Mouse (Mus musculus) brain, adult 2 months (tissue): Measurements from ENCODE around the gene Iqcn.

Experiments used
- DNase-seq: peaks from one replicate; pipeline ENCODE4 v3.0.0; 2011; ENCODE audit warnings: low read depth, low spot score

The Iqcn gene

DNA sequence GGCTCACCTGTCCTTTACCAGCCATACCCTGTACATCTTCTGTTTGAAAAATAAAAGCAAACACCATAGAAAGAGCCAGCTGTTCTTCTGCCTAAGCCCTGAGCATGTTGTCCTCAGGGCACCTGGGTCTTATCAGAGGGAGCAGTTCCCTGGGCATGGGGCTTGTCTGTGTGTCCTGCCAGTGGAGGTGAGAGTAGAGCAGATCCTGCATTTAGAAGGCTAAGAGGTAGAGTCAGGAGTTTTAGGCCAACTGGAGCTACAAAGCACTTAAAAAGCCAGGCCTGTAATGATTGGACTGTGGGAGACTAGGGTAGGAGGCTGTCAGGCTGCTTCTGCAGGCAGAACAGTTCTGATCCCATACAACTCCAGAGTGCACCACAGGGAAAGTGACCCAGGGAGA lies 24.6 kb upstream of the Iqcn start:
- DNase-seq: no peak

- DNase-seq: no peak
Measured at GRCm38 (mm10) chr8:70679404-70679803, 23.9 kb upstream of the Iqcn start.

GRCm38 (mm10) chr8:70680039-70680438 lies 23.2 kb upstream of the Iqcn start:
- no peak for DNase-seq

GRCm38 (mm10) chr8:70681410-70681809 lies 21.8 kb upstream of the Iqcn start:
- DNase-seq: no peak

GRCm38 (mm10) chr8:70682193-70682592 lies 21.1 kb upstream of the Iqcn start:
- DNase-seq: peak; percentile 84

GRCm38 (mm10) chr8:70682692-70683091 lies 20.6 kb upstream of the Iqcn start:
- no peak for DNase-seq

GRCm38 (mm10) chr8:70684291-70684690 lies 19.0 kb upstream of the Iqcn start:
- peak; percentile 96 for DNase-seq

- no peak for DNase-seq
Measured at GRCm38 (mm10) chr8:70687576-70687975, 15.7 kb upstream of the Iqcn start.

GRCm38 (mm10) chr8:70688136-70688535 lies 15.1 kb upstream of the Iqcn start:
- DNase-seq: no peak

- DNase-seq: no peak
Measured at GRCm38 (mm10) chr8:70689892-70690390, 13.3 kb upstream of the Iqcn start.

DNA sequence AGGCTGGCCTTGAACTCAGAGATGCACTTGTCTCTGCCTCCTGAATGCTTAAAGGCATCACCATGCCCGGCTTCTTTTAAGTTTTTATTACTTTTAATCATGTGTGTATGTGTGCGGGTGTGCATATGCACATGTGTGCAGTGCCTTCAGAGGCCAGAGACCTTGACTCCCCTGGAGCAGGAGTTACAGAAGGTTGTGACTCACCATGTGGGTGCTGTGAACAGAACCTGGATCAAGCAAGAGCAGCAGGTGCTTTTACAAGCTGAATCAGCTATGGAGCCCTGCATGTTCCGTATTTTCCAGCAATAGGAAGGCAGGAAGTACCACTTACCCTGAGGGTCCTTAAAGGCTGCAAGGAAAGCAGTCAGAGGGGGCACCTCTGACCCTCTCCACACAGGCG lies 12.0 kb upstream of the Iqcn start:
- no peak for DNase-seq

DNA sequence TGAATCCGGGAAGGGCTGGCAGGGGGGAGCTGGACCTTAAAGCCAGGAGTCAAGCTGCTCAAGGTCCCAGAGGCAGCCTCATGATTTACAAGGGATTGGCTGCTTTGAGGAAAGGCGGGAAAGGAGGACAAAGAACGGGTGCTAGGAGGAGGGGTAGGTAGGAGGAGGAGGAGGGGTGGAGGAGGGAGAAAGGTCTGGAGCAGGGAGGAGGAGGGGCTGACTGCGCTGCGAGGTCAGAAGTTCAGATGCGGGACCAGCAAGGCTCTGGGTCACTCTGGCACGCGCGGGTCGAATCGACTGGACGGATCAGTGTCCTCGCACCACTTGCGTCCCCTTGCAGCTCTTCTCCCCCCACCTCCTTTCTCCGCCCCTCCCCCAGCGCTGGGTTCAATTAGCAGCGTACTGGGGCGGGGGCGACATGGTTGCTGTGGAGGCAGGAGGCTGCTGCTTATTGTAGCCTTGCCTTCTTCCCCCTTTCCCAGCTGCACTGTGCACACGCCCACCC lies 11.5 kb upstream of the Iqcn start:
- no peak for DNase-seq

- no peak for DNase-seq
Measured at GRCm38 (mm10) chr8:70693636-70694035, 9.6 kb upstream of the Iqcn start.

GRCm38 (mm10) chr8:70695318-70696018 lies 7.8 kb upstream of the Iqcn start:
- no peak for DNase-seq

GRCm38 (mm10) chr8:70696019-70696885 lies 7.0 kb upstream of the Iqcn start:
- peak; percentile 71 for DNase-seq

DNA sequence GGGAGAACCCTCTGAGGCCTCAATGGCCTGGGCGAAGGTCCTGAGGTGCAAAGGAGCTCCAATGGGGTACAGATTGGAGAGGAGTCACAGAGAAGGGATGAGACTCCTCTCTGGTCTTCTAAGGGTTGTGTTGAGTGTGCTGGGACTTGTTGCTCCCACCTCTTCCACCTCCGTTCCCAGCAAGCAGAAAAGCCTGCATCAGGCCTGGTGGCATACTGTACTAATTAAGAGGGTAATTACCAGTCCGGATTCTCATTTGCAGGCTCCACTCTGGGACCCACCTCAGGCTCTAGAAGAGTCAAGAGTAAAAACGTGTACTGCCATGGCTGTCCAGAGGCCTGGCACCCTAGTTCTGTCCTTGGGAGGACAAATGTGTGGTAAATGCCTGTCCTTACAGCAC lies 6.3 kb upstream of the Iqcn start:
- no peak for DNase-seq

GRCm38 (mm10) chr8:70697366-70698250 lies 5.6 kb upstream of the Iqcn start:
- no peak for DNase-seq

DNA sequence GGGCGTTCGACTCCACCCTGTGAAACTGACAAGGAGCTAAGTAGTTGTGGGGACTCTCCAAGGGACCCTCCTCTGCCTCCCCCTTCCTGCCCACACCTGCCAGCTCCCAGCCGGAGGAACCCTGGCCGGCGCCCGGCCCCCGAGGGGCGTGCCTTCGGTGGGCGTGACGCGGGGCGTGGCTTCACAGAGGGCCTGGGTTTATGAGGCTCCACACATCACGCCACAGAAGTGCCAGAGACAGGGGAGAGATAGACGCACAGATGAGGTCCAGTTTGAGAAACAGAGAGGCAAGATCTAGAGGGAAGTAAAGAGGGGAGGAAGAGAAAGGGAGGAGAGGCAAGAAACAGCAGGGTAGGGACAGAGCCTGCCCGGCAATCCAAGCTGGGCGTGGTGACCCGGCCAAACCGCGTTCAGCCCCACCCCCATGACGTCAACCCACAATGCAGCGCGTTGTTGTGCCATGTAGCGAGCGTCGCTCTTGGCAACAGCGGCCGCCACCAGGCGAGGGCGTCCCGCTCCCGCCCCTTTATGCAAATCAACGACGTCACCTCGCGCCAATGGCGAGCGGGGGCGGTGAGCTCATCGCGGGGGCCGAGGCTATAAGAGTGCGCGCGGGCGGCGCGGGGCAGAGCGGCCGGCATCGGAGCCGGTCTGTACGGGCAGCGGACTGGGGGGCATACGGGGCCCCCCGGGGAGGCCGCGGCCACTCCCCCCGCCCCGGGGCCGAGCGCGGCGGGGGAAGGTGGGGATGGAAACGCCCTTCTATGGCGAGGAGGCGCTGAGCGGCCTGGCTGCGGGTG lies 4.7 kb upstream of the Iqcn start, which contains the start of gene Jund:
Gene Jund, plus strand, starts transcription at position 640 of the 800 bp plus-strand sequence.
- DNase-seq: peak; percentile 100

GRCm38 (mm10) chr8:70699116-70699833 lies 4.0 kb upstream of the Iqcn start:
- no peak for DNase-seq
